Mouse (Mus musculus): Measurements from ENCODE around the gene Hoxd11.

Hoxd11 gene

GRCm38 (mm10) chr2:74681594-74682531 is 2.5 kb downstream of the Hoxd11 start:
- no peak for DNase-seq (ENCODE audit: low spot score in 2 of 2)

GRCm38 (mm10) chr2:74682796-74683195 is 3.4 kb downstream of the Hoxd11 start:
- no peak for DNase-seq (ENCODE audit: low spot score in 2 of 2)

GRCm38 (mm10) chr2:74683471-74683951 is 4.2 kb downstream of the Hoxd11 start:
- DNase-seq (ENCODE audit: low spot score in 2 of 2): no peak

GRCm38 (mm10) chr2:74684106-74684505 is 4.7 kb downstream of the Hoxd11 start:
- DNase-seq (ENCODE audit: low spot score in 2 of 2): no peak

- DNase-seq (ENCODE audit: low spot score in 2 of 2): no peak
Measured at GRCm38 (mm10) chr2:74685059-74685603, 5.8 kb downstream of the Hoxd11 start.

GRCm38 (mm10) chr2:74686301-74686987 is 7.1 kb downstream of the Hoxd11 start:
- DNase-seq (ENCODE audit: low spot score in 2 of 2): no peak

GRCm38 (mm10) chr2:74686988-74687697 is 7.8 kb downstream of the Hoxd11 start:
- DNase-seq (ENCODE audit: low spot score in 2 of 2): no peak

GRCm38 (mm10) chr2:74687698-74688555 is 8.6 kb downstream of the Hoxd11 start:
- no peak for DNase-seq (ENCODE audit: low spot score in 2 of 2)

- no peak for DNase-seq (ENCODE audit: low spot score in 2 of 2)
Measured at GRCm38 (mm10) chr2:74688795-74689573, 9.6 kb downstream of the Hoxd11 start.

- no peak for DNase-seq (ENCODE audit: low spot score in 2 of 2)
Measured at GRCm38 (mm10) chr2:74689574-74690337, 10.4 kb downstream of the Hoxd11 start.

- no peak for DNase-seq (ENCODE audit: low spot score in 2 of 2)
Measured at GRCm38 (mm10) chr2:74690338-74690716, 11.0 kb downstream of the Hoxd11 start.

GRCm38 (mm10) chr2:74691022-74691951 is 11.9 kb downstream of the Hoxd11 start, which contains the start of gene Hoxd10:
Hoxd10 (plus strand) TSS chr2:74691924.
- DNase-seq (ENCODE audit: low spot score in 2 of 2): no peak

- no peak for DNase-seq (ENCODE audit: low spot score in 2 of 2)
Measured at GRCm38 (mm10) chr2:74691995-74692807, 12.8 kb downstream of the Hoxd11 start.

- no peak for DNase-seq (ENCODE audit: low spot score in 2 of 2)
Measured at GRCm38 (mm10) chr2:74692808-74693431, 13.6 kb downstream of the Hoxd11 start.

- no peak for DNase-seq (ENCODE audit: low spot score in 2 of 2)
Measured at GRCm38 (mm10) chr2:74693432-74693827, 14.1 kb downstream of the Hoxd11 start.

- no peak for DNase-seq (ENCODE audit: low spot score in 2 of 2)
Measured at GRCm38 (mm10) chr2:74694066-74694465, 14.7 kb downstream of the Hoxd11 start.

GRCm38 (mm10) chr2:74695383-74695782 is 16.0 kb downstream of the Hoxd11 start:
- no peak for DNase-seq (ENCODE audit: low spot score in 2 of 2)

Measured in frontal cortex, postnatal 14 days (tissue).